Mouse (Mus musculus): ENCODE results near the gene Fkbp11. TPM values are rescaled to one million over a fixed set of nuclear protein-coding genes. Genes with fewer than 3 reads are reported as not detected.
A peak's percentile ranks its signal among the peaks of the same experiment; 100 is the strongest.

The Fkbp11 gene
- polyA plus RNA-seq, 2 experiments, result 70.1 to 123 TPM

DNA sequence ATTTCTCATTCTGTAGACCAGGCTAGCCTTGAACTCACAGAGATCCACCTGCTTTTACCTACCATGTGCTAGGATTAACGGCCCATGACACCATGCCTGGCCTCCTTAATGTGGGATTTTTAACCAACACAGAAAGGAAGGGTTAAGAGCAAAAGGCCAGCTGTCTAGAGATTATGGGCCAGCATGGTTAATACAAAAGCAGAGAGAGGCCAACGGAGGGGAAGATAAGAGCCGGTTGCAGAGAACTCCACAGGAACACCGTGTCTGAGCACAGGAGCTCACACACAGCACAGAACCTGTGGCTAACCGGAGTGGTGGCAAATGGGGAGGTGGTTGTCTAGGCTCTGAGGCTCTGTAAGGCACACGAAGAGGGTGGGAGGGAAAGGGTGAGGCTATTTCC lies 5.4 kb upstream of the Fkbp11 start:
- Histone ChIP-seq H3K4me3 (ENCODE audit: insufficient read depth in 1 of 2, low read depth in 2 of 2, low read length in 2 of 2) (no peak overlapping the region), H3K27ac (no peak overlapping the region), H3K27me3 (ENCODE audit: control insufficient read depth, insufficient read depth, low read length) (peaks cover 10% of the 10 kb centered on the region), H3K4me2 (ENCODE audit: low read depth) (no peak overlapping the region), H3K9ac (replicated peaks) (no peak overlapping the region), H3K9me3 (ENCODE audit: control insufficient read depth, low read length) (no peaks in the 10 kb centered on the region), H3K36me3 (replicated peaks; ENCODE audit: control insufficient read depth, insufficient read depth, low read depth) (no peaks in the 10 kb centered on the region), H3K4me1 (replicated peaks; ENCODE audit: control insufficient read depth in 2 of 2, insufficient read depth in 2 of 2, low read length in 1 of 2) (peaks cover 6 to 21% of the 10 kb centered on the region in 2 experiments; a peak in 3 of 4 replicates)
- peak; percentile 58; the same call in 1 of the 2 replicates for ATAC-seq (ENCODE audit: insufficient read depth)
- TF ChIP-seq EP300 (IDR thresholded peaks at IDR 0.05; ENCODE audit: low read depth), result peak; percentile 17; the same call in 1 of the 2 replicates
- no peak for TF ChIP-seq CTCF (IDR thresholded peaks at IDR 0.05; ENCODE audit: low read depth)
- DNase-seq (ENCODE audit: low read depth in 3 of 3, low spot score in 3 of 3), result peak in 1 of 3 experiments; percentile 38
- WGBS (ENCODE audit: insufficient replicate concordance), result 12% methylated on average over 6 of the region's 6 CpGs

- no peaks in the 10 kb centered on the region for H3K36me3 ChIP-seq (replicated peaks; ENCODE audit: control insufficient read depth, insufficient read depth, low read depth)
- H3K9ac ChIP-seq (replicated peaks), result no peak overlapping the region
- H3K4me1 ChIP-seq (replicated peaks; ENCODE audit: control insufficient read depth in 2 of 2, insufficient read depth in 2 of 2, low read length in 1 of 2), result peaks cover 6 to 26% of the 10 kb centered on the region in 2 experiments; a peak in 3 of 4 replicates
- TF ChIP-seq EP300 (IDR thresholded peaks at IDR 0.05; ENCODE audit: low read depth) (no peak), CTCF (IDR thresholded peaks at IDR 0.05; ENCODE audit: low read depth) (no peak)
- ATAC-seq (ENCODE audit: insufficient read depth) (no peak), DNase-seq (ENCODE audit: low read depth in 3 of 3, low spot score in 3 of 3) (no peak)
- no peak overlapping the region for H3K4me2 ChIP-seq (ENCODE audit: low read depth)
- no peaks in the 10 kb centered on the region for H3K9me3 ChIP-seq (ENCODE audit: control insufficient read depth, low read length)
- peaks cover 13% of the 10 kb centered on the region for H3K27me3 ChIP-seq (ENCODE audit: control insufficient read depth, insufficient read depth, low read length)
- WGBS (ENCODE audit: insufficient replicate concordance), result 46% methylated on average over 8 of the region's 8 CpGs
- no peak overlapping the region for H3K4me3 ChIP-seq (ENCODE audit: insufficient read depth in 1 of 2, low read depth in 2 of 2, low read length in 2 of 2)
- no peak overlapping the region for H3K27ac ChIP-seq
These were observed 4.1 kb upstream of the Fkbp11 start for GRCm38 (mm10) chr15:98732006-98732531.

GRCm38 (mm10) chr15:98730790-98731189 lies 2.8 kb upstream of the Fkbp11 start:
- ATAC-seq (ENCODE audit: insufficient read depth) (no peak), DNase-seq (ENCODE audit: low read depth in 3 of 3, low spot score in 3 of 3) (no peak)
- H3K4me2 ChIP-seq (ENCODE audit: low read depth), result no peak overlapping the region
- 52% methylated on average over 6 of the region's 6 CpGs for WGBS (ENCODE audit: insufficient replicate concordance)
- H3K27me3 ChIP-seq (ENCODE audit: control insufficient read depth, insufficient read depth, low read length), result peaks cover 13% of the 10 kb centered on the region
- peaks cover 6 to 27% of the 10 kb centered on the region in 2 experiments; a peak in 3 of 4 replicates for H3K4me1 ChIP-seq (replicated peaks; ENCODE audit: control insufficient read depth in 2 of 2, insufficient read depth in 2 of 2, low read length in 1 of 2)
- no peak overlapping the region for H3K27ac ChIP-seq
- no peak overlapping the region for H3K4me3 ChIP-seq (ENCODE audit: insufficient read depth in 1 of 2, low read depth in 2 of 2, low read length in 2 of 2)
- H3K9ac ChIP-seq (replicated peaks), result no peak overlapping the region
- no peaks in the 10 kb centered on the region for H3K36me3 ChIP-seq (replicated peaks; ENCODE audit: control insufficient read depth, insufficient read depth, low read depth)
- H3K9me3 ChIP-seq (ENCODE audit: control insufficient read depth, low read length), result no peaks in the 10 kb centered on the region
- TF ChIP-seq EP300 (IDR thresholded peaks at IDR 0.05; ENCODE audit: low read depth) (no peak), CTCF (IDR thresholded peaks at IDR 0.05; ENCODE audit: low read depth) (no peak)

GRCm38 (mm10) chr15:98729791-98730545 lies 2.0 kb upstream of the Fkbp11 start:
- H3K9ac ChIP-seq (replicated peaks), result no peak overlapping the region

DNA sequence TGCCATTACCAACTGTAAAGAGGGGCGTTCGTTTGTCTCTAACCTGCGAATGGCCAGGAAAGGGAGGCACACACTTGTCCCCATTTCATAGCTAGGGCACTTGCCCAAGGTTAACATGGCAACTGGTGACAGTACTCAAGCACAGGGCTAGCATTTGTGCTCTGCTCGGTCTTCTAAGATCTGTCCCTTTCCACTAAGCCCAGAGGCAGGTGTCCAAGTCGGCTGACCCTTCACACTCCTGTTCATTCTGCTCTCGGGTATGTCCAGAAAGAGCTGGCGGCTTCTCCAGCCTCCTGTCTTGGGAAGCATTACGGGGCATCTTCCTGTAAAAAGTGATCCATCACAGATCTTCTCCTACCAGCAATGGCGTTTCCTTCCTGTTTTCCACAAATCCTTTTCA lies 368 bp upstream of the Fkbp11 start:
- no peak for DNase-seq (ENCODE audit: low read depth in 3 of 3, low spot score in 3 of 3)
- no peak for ATAC-seq (ENCODE audit: insufficient read depth)
- peaks cover 13% of the 10 kb centered on the region for H3K27me3 ChIP-seq (ENCODE audit: control insufficient read depth, insufficient read depth, low read length)
- H3K9me3 ChIP-seq (ENCODE audit: control insufficient read depth, low read length), result no peaks in the 10 kb centered on the region
- TF ChIP-seq CTCF (IDR thresholded peaks at IDR 0.05; ENCODE audit: low read depth) (no peak), EP300 (IDR thresholded peaks at IDR 0.05; ENCODE audit: low read depth) (no peak)
- peak overlapping the region; percentile 77 for H3K4me2 ChIP-seq (ENCODE audit: low read depth)
- no peak overlapping the region for H3K9ac ChIP-seq (replicated peaks)
- no peak overlapping the region for H3K27ac ChIP-seq
- H3K4me3 ChIP-seq (ENCODE audit: insufficient read depth in 1 of 2, low read depth in 2 of 2, low read length in 2 of 2), result peak overlapping the region; percentile 61 to 73; a peak in 1 of 4 replicates
- H3K36me3 ChIP-seq (replicated peaks; ENCODE audit: control insufficient read depth, insufficient read depth, low read depth), result no peaks in the 10 kb centered on the region
- peaks cover 4 to 19% of the 10 kb centered on the region in 2 experiments; a peak in 3 of 4 replicates for H3K4me1 ChIP-seq (replicated peaks; ENCODE audit: control insufficient read depth in 2 of 2, insufficient read depth in 2 of 2, low read length in 1 of 2)
- WGBS (ENCODE audit: insufficient replicate concordance), result 19% methylated on average over 9 of the region's 9 CpGs

More at GRCm38 (mm10) chr15:98729791-98730545, 2.0 kb upstream of the Fkbp11 start:
- no peaks in the 10 kb centered on the region for H3K36me3 ChIP-seq (replicated peaks; ENCODE audit: control insufficient read depth, insufficient read depth, low read depth)
- TF ChIP-seq EP300 (IDR thresholded peaks at IDR 0.05; ENCODE audit: low read depth) (no peak), CTCF (IDR thresholded peaks at IDR 0.05; ENCODE audit: low read depth) (no peak)
- H3K27ac ChIP-seq, result no peak overlapping the region
- DNase-seq (ENCODE audit: low read depth in 3 of 3, low spot score in 3 of 3) (no peak), ATAC-seq (ENCODE audit: insufficient read depth) (no peak)
- H3K4me1 ChIP-seq (replicated peaks; ENCODE audit: control insufficient read depth in 2 of 2, insufficient read depth in 2 of 2, low read length in 1 of 2), result peaks cover 6 to 27% of the 10 kb centered on the region in 2 experiments; a peak in 3 of 4 replicates
- H3K27me3 ChIP-seq (ENCODE audit: control insufficient read depth, insufficient read depth, low read length), result peaks cover 13% of the 10 kb centered on the region
- H3K4me3 ChIP-seq (ENCODE audit: insufficient read depth in 1 of 2, low read depth in 2 of 2, low read length in 2 of 2), result no peak overlapping the region
- WGBS (ENCODE audit: insufficient replicate concordance), result 31% methylated on average over 7 of the region's 7 CpGs
- no peaks in the 10 kb centered on the region for H3K9me3 ChIP-seq (ENCODE audit: control insufficient read depth, low read length)
- H3K4me2 ChIP-seq (ENCODE audit: low read depth), result no peak overlapping the region
